Mouse (Mus musculus) MEL (cell line): Measurements from ENCODE around the gene Hipk4. TPM values are rescaled to one million over a fixed set of nuclear protein-coding genes. Genes with fewer than 3 reads are reported as not detected.

Experiments used
- DNase-seq: peaks from one replicate; pipeline ENCODE4 v3.0.0; 2011; ENCODE audit warnings: low read depth, low spot score
- H3K27ac ChIP-seq: 2 replicates; pipeline ENCODE4 v1.5.1; 2012; ENCODE audit warnings: low read depth, mild to moderate bottlenecking, control low read depth, low read length, moderate library complexity; ENCODE audit not compliant: control insufficient read depth
- H3K27me3 ChIP-seq, 2 experiments: fragments of 150-350 bp in 1 of 2; sonication (generic) in 1 of 2; 2 replicates each; pipeline ENCODE4 v1.6.1; 2012; ENCODE audit warnings: low read length in 2 of 2, mild to moderate bottlenecking in 2 of 2, improper control_type of control experiment in 1 of 2, moderate library complexity in 1 of 2; ENCODE audit not compliant: insufficient read depth in 2 of 2, control insufficient read depth in 1 of 2
- H3K36me3 ChIP-seq, 2 experiments: 2 replicates each; pipeline ENCODE4 v1.6.1; 2012 to 2014; ENCODE audit warnings: low read length in 2 of 2, improper control_type of control experiment in 1 of 2, inconsistent platforms in 1 of 2, mild to moderate bottlenecking in 1 of 2; ENCODE audit not compliant: insufficient read depth in 2 of 2, control insufficient read depth in 1 of 2
- H3K4me1 ChIP-seq, 2 experiments: fragments of 150-350 bp in 1 of 2; sonication (generic) in 1 of 2; 2 replicates each; pipeline ENCODE4 v1.6.1; 2012; ENCODE audit warnings: low read length in 2 of 2, improper control_type of control experiment in 1 of 2, mild to moderate bottlenecking in 1 of 2; ENCODE audit not compliant: insufficient read depth in 2 of 2, control insufficient read depth in 1 of 2
- H3K4me3 ChIP-seq, 2 experiments: fragments of 150-350 bp in 1 of 2; sonication (generic) in 1 of 2; 2 replicates each; pipeline ENCODE4 v1.5.1; 2012; ENCODE audit warnings: low read depth in 2 of 2, low read length in 2 of 2, mild to moderate bottlenecking in 2 of 2, moderate library complexity in 2 of 2, control low read depth in 1 of 2, improper control_type of control experiment in 1 of 2; ENCODE audit not compliant: control insufficient read depth in 1 of 2, insufficient read depth in 1 of 2
- H3K79me2 ChIP-seq: 2 replicates; pipeline ENCODE4 v1.6.1; 2012; ENCODE audit warnings: mild to moderate bottlenecking, low read length, moderate library complexity; ENCODE audit not compliant: control insufficient read depth, poor library complexity, insufficient read depth
- H3K9ac ChIP-seq: 2 replicates; pipeline ENCODE4 v1.6.1; 2012; ENCODE audit warnings: low read depth, mild to moderate bottlenecking, control low read depth, low read length, moderate library complexity; ENCODE audit not compliant: control insufficient read depth, poor library complexity, severe bottlenecking
- H3K9me3 ChIP-seq: fragments of 150-350 bp; sonication (generic); replicated peaks from 2 replicates; pipeline ENCODE4 v1.6.1; 2012; ENCODE audit warnings: mild to moderate bottlenecking, low read length, improper control_type of control experiment, moderate library complexity; ENCODE audit not compliant: insufficient read depth
- BHLHE40 ChIP-seq: IDR thresholded peaks from 2 replicates; pipeline ENCODE4 v1.6.1; 2012; ENCODE audit warnings: low read depth, mild to moderate bottlenecking, inconsistent platforms, low read length, improper control_type of control experiment, borderline replicate concordance
- CHD1 ChIP-seq: IDR thresholded peaks from 2 replicates; pipeline ENCODE4 v1.6.1; 2012; ENCODE audit warnings: low read depth, mild to moderate bottlenecking, inconsistent platforms, low read length, improper control_type of control experiment
- CHD2 ChIP-seq: IDR thresholded peaks from 2 replicates; pipeline ENCODE4 v1.6.1; 2011; ENCODE audit warnings: low read length, improper control_type of control experiment
- CTCF ChIP-seq, 3 experiments: IDR thresholded peaks in 2 of 3; conservative IDR thresholded peaks in 1 of 3; 2 replicates each; pipeline ENCODE4 v1.5.1; 2011 to 2012; ENCODE audit warnings: low read length in 3 of 3, low read depth in 2 of 3, mild to moderate bottlenecking in 2 of 3, improper control_type of control experiment in 1 of 3, inconsistent platforms in 1 of 3, mixed read lengths in 1 of 3, moderate library complexity in 1 of 3; ENCODE audit not compliant: control insufficient read depth in 1 of 3, insufficient read depth in 1 of 3, poor library complexity in 1 of 3, severe bottlenecking in 1 of 3
- E2F4 ChIP-seq: IDR thresholded peaks from 2 replicates; pipeline ENCODE4 v1.6.1; 2011; ENCODE audit warnings: low read depth, low read length, improper control_type of control experiment, borderline replicate concordance
- ELF1 ChIP-seq: IDR thresholded peaks from 2 replicates; pipeline ENCODE4 v1.6.1; 2014; ENCODE audit warnings: low read depth, mild to moderate bottlenecking, inconsistent platforms, low read length, improper control_type of control experiment, moderate library complexity
- HCFC1 ChIP-seq: IDR thresholded peaks from 2 replicates; pipeline ENCODE4 v1.6.1; 2012; ENCODE audit warnings: low read depth, mild to moderate bottlenecking, inconsistent platforms, low read length, improper control_type of control experiment, moderate library complexity
- JUND ChIP-seq: IDR thresholded peaks from 2 replicates; pipeline ENCODE4 v1.6.1; 2011; ENCODE audit warnings: low read depth, mild to moderate bottlenecking, improper control_type of control experiment, low read length
- KAT2A ChIP-seq: conservative IDR thresholded peaks from 2 replicates; pipeline ENCODE4 v1.6.1; 2012; ENCODE audit warnings: low read depth, low read length, improper control_type of control experiment, inconsistent platforms
- MAFK ChIP-seq: IDR thresholded peaks from 2 replicates; pipeline ENCODE4 v1.6.1; 2011; ENCODE audit warnings: low read depth, mild to moderate bottlenecking, low read length, improper control_type of control experiment, borderline replicate concordance
- MAX ChIP-seq: IDR thresholded peaks from 2 replicates; pipeline ENCODE4 v1.6.1; 2011; ENCODE audit warnings: low read length, improper control_type of control experiment
- MYB ChIP-seq: IDR thresholded peaks from 2 replicates; pipeline ENCODE4 v1.6.1; 2011; ENCODE audit warnings: mild to moderate bottlenecking, low read depth, low read length, improper control_type of control experiment
- NRF1 ChIP-seq: IDR thresholded peaks from 2 replicates; pipeline ENCODE4 v1.6.1; 2014; ENCODE audit warnings: low read depth, mild to moderate bottlenecking, inconsistent platforms, low read length, improper control_type of control experiment, moderate library complexity; ENCODE audit not compliant: poor library complexity, insufficient read depth, severe bottlenecking
- POLR2A ChIP-seq, 2 experiments: IDR thresholded peaks; 2 replicates each; pipeline ENCODE4 v1.6.1; 2011 to 2012; ENCODE audit warnings: low read length in 2 of 2, mild to moderate bottlenecking in 2 of 2, control low read depth in 1 of 2, improper control_type of control experiment in 1 of 2, low read depth in 1 of 2, moderate library complexity in 1 of 2; ENCODE audit not compliant: control insufficient read depth in 1 of 2, insufficient read depth in 1 of 2, poor library complexity in 1 of 2
- POLR2AphosphoS2 ChIP-seq: IDR thresholded peaks from 2 replicates; pipeline ENCODE4 v1.6.1; 2011; ENCODE audit warnings: low read length, improper control_type of control experiment
- TAL1 ChIP-seq: IDR thresholded peaks from 2 replicates; pipeline ENCODE4 v1.6.1; 2012; ENCODE audit warnings: mild to moderate bottlenecking, inconsistent platforms, low read length, moderate library complexity, mixed read lengths
- TBP ChIP-seq: IDR thresholded peaks from 2 replicates; pipeline ENCODE4 v1.8.0; 2011; ENCODE audit warnings: low read depth, low read length, improper control_type of control experiment
- TCF12 ChIP-seq: IDR thresholded peaks from 2 replicates; pipeline ENCODE4 v1.6.1; 2014; ENCODE audit warnings: low read depth, mild to moderate bottlenecking, inconsistent platforms, low read length, improper control_type of control experiment, moderate library complexity
- UBTF ChIP-seq: IDR thresholded peaks from 2 replicates; pipeline ENCODE4 v1.6.1; 2012; ENCODE audit warnings: low read depth, mild to moderate bottlenecking, inconsistent platforms, low read length, improper control_type of control experiment, moderate library complexity, borderline replicate concordance; ENCODE audit not compliant: insufficient read depth
- USF1 ChIP-seq: IDR thresholded peaks from 2 replicates; pipeline ENCODE4 v1.6.1; 2014; ENCODE audit warnings: low read depth, mild to moderate bottlenecking, inconsistent platforms, low read length, improper control_type of control experiment, moderate library complexity
- ZC3H11A ChIP-seq: IDR thresholded peaks from 2 replicates; pipeline ENCODE4 v1.6.1; 2012; ENCODE audit warnings: low read depth, mild to moderate bottlenecking, inconsistent platforms, low read length, improper control_type of control experiment
- ZKSCAN1 ChIP-seq: IDR thresholded peaks from 2 replicates; pipeline ENCODE4 v1.6.1; 2012; ENCODE audit warnings: low read depth, mild to moderate bottlenecking, inconsistent platforms, low read length, improper control_type of control experiment, moderate library complexity
- polyA plus RNA-seq, 2 experiments: library from polyadenylated mRNA; stranded (reverse) in 1 of 2; unstranded in 1 of 2; fragments of >175 nt in 1 of 2; fragments of >200 nt in 1 of 2; gene quantifications; 2 replicates each; pipeline versions ENCODE4 v1.2.1 to v1.2.4; 2012; ENCODE audit warnings: low replicate concordance in 2 of 2, low read depth in 1 of 2; ENCODE audit not compliant: insufficient read length in 2 of 2, insufficient read depth in 1 of 2, missing spikeins in 1 of 2
- total RNA-seq: library from RNA; depleted of rRNA; stranded (reverse); fragments of 300-350 nt; gene quantifications from 2 replicates; pipeline ENCODE4 v1.2.3, GENCODE M21; 2012

Hipk4 gene
- total and polyA plus RNA-seq, 3 experiments: 0.26 TPM; not detected in 2

DNA sequence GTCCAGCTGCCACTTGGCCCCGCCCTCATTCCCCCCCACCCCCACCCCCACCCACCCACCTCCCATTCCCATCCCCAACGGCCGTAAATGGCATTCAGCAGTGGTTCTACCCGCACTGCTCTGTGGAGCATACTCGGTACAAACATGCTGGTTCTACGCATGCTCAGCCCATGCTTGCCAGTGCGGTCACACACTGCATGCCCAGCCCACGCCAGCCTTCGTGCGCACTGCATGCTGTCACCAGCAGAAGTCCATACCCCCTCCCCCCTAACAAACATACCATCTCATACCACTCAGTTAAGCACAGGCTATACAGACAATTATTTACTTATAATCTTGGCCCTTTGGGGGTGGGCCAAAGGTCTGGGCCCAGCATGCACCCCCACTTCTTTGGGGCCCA, 8.6 kb downstream of the Hipk4 start:
- no peak for DNase-seq
- H3K9me3 ChIP-seq: no peaks in the 10 kb centered on the region
- H3K36me3 ChIP-seq: no peaks in the 10 kb centered on the region
- H3K79me2 ChIP-seq: no peaks in the 10 kb centered on the region
- H3K4me3 ChIP-seq: no peak overlapping the region
- H3K9ac ChIP-seq: no peak overlapping the region
- H3K27ac ChIP-seq: no peak overlapping the region
- H3K27me3 ChIP-seq: no peaks in the 10 kb centered on the region
- H3K4me1 ChIP-seq: peaks cover 0 to 11% of the 10 kb centered on the region in 2 experiments; a peak in 2 of 4 replicates
- TF ChIP-seq TBP (no peak), JUND (no peak), HCFC1 (no peak), CHD2 (no peak), POLR2A (IDR thresholded peaks at IDR 0.05; ENCODE audit: control insufficient read depth in 1 of 2, insufficient read depth in 1 of 2, low read depth in 1 of 2, low read length in 2 of 2, poor library complexity in 1 of 2) (no peak), TAL1 (no peak), TCF12 (no peak), MYB (no peak), UBTF (no peak), CTCF (IDR thresholded peaks at IDR 0.05 in 2 of 3, conservative IDR thresholded peaks at IDR 0.05 in 1 of 3; ENCODE audit: control insufficient read depth in 1 of 3, insufficient read depth in 1 of 3, low read depth in 2 of 3, low read length in 3 of 3, poor library complexity in 1 of 3, severe bottlenecking in 1 of 3) (no peak), ZC3H11A (no peak), MAFK (no peak), NRF1 (no peak), MAX (no peak), POLR2AphosphoS2 (no peak), USF1 (no peak), CHD1 (no peak), E2F4 (no peak)

GRCm38 (mm10) chr7:27532480-27533050, 9.5 kb downstream of the Hipk4 start:
- Histone ChIP-seq H3K4me1 (peaks cover 0 to 11% of the 10 kb centered on the region in 2 experiments; a peak in 2 of 4 replicates), H3K36me3 (no peaks in the 10 kb centered on the region), H3K27me3 (no peaks in the 10 kb centered on the region), H3K9ac (no peak overlapping the region), H3K27ac (no peak overlapping the region), H3K4me3 (no peak overlapping the region), H3K79me2 (no peaks in the 10 kb centered on the region), H3K9me3 (no peaks in the 10 kb centered on the region)
- DNase-seq: no peak
- no peak for TF ChIP-seq BHLHE40
- no peak for TF ChIP-seq ELF1
- TF ChIP-seq ZKSCAN1: no peak
- TF ChIP-seq KAT2A: no peak
- no peak for TF ChIP-seq USF1
